Mouse (Mus musculus) olfactory bulb, adult 2 months (tissue): ENCODE data around the gene Mapk3.

ENCODE experiments used
- CTCF ChIP-seq: fragments of 200-500 bp; IDR thresholded peaks from 2 replicates; pipeline ENCODE4 v1.5.1; 2012; ENCODE audit warnings: low read depth, mild to moderate bottlenecking, low read length, moderate library complexity; ENCODE audit not compliant: insufficient read depth
- POLR2A ChIP-seq: fragments of 200-500 bp; IDR thresholded peaks from 2 replicates; pipeline ENCODE4 v1.6.1; 2012; ENCODE audit warnings: mild to moderate bottlenecking, low read depth, low read length, moderate library complexity; ENCODE audit not compliant: insufficient read depth

DNA sequence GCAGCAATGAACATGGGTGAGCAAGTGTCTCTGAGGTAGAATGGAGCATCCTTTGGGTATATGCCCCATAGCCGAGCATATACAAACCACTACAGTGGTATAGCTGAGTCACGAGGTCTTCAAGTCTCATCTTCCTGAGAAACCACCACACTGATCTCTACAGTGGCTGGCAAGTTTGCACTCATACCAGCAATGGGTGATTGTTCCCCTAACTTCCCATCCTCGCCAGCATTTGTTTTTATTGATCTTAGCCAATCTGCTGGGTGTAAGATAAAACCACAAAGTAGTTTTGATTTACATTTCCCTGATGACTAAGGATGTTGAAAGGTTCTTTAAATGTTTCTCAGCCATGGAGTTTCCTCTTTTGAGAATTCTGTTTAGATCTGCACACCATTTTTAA is 34.3 kb upstream of the Mapk3 start:
- no peak for TF ChIP-seq POLR2A
- TF ChIP-seq CTCF = no peak
